Mouse (Mus musculus): ENCODE results near the gene Paxip1.
A peak's percentile ranks its signal among the peaks of the same experiment; 100 is the strongest.

Gene Paxip1

DNA sequence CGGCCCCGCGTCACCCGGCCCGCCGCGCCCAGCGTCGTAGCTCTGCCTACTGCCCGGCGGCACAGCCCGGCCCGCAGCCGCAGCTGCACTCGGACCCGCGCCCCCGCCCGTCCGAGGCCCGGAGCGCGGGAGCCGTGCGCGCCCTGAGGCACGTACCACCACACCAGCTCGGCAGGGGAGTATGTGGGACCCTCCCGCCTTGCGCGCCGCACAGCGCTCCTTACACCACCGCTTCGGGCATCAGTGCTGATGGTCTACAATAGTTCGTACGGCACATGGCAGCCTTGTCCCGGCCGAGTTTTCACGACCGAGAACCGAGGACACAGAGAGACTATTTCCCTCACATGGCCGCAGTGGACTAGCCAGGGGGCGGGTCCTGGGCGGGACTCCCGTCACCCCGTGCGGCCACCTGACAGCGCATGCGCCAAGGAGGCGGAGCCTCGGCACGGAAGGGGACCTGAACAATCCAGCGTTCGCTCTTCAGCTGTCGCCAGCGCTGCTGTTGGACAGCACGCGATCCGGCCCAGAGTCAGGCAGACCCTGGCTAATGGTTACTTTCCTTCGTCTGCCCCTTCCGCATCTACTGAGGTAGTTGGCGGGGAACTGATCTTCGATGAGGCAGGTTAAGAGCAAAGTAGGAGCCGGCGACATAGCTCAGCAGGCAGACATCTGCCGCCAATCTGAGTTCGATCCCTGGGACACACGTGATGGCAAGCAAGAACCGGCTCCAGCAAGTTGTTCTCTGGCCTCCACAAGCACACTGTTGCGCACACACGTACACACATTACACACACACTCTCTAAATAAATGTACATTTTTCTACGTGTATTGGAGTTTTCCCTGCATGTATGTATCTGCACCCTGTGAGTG is at the start of gene Paxip1:
Gene Paxip1 (minus strand): TSS at position 389 of the 870 bp plus-strand sequence.
- peak; percentile 97 for DNase-seq (ENCODE audit: low spot score)

DNA sequence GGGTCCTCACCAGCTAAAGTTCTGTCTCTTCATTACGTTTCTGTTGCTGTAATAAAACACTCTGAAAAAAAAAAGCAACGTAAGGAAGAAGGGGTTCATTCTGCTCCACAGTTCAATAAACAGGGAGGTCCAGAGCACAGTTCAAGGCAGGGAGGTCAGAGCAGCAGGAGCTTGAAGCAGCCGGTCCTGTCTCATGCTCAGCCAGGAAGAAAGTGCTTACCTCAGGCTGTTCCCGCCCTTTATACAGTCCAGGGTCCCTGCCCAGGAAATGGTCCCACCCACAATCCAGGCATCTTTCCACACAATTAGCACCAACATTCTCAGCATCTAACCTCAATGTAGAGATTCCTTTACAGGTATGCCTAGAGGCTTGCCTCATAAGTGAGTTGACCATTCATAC is 46.6 kb upstream of the Paxip1 start:
- DNase-seq (ENCODE audit: low spot score): no peak

DNA sequence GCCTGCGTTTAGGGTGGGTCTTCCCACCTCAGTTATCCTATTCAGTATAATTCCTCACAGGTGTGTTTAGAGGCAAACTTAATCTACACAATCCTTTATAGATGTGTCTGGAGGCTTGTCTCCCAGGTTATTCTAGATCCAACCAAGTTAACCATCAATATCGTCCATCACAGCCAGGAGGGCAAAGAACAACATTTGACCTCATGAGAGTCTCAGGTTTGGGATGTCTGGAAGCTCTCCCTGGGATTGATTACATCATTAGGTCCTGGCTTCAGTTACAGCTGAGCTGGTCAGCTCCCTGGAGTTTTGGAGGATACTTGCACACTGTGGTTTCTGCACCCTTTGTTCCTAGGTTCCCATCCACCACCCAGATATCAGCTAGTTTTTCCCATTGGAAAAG is 43.6 kb upstream of the Paxip1 start:
- DNase-seq (ENCODE audit: low spot score): no peak

DNA sequence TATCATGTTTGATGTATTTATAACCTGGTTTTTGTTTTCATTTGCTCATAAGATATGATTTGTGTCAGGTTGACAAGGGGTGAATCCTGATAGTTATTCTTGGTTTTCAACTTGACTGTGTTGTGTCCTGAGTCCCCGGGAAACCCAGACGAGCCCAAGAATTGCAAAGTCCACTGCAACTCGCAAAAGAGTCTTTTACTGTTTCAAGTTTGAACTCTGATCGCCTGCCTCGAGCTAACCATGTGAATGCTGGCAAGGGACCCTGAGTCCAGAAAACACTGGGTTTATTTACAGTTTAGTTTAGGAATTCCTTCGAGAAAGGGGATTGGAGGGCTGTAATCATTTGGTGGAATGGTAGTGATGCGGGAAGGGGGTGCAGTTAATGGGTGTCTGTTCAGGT is 36.5 kb upstream of the Paxip1 start:
- no peak for DNase-seq (ENCODE audit: low spot score)

DNA sequence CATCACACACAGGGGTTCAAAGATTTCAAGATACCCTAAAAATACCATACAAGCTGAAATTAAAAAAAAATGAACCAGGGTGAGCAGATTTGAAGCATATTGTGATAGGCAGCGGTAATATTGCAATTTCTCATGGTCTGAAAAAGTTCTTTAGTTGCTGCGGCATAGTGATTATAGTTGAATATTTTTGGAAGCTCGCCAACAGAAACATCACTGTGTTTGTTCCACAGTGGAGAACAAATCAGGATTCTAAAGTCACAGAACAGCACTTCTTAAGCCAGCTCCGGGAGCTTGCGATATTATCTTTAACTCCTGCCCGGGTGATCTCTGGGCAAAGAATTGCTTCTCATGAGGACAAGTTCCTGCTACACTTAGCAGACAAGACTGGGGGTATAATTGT is 29.7 kb upstream of the Paxip1 start:
- DNase-seq (ENCODE audit: low spot score): no peak

DNA sequence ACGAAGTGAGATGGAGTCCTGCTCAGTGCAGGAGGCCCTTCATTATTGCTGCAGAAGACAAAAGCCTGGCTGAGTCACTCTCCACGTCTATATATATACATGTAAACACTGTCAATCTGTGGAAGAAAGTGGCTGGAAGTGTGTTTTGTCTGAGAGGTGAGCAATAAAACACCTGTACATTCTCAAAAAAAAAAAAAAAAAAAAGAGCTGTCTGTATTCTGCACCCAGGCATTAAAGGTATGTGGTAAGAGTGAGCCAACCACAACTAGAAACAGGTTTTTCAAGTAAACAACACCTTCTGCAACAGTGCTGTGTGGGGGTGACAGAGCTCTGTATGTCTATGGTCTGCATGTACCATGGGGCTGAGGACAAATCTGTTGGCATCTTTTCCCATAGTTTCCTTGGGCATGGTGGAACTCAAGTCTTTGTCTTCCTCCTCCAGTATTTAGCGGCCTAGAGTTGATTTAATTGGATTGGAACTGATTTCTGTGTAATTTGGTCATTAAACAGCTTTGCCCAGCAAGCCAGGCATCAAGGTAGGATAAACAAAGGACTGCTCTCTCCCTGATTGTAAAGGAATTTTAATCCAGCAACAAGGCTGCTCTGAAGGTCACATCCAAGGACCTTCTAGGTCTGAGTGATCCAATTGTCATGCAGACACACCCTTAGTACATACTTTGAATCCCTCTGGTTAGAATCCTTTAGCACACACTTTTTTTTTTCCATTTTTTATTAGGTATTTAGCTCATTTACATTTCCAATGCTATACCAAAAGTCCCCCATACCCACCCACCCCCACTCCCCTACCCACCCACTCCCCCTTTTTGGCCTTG is 27.6 kb upstream of the Paxip1 start:
- no peak for DNase-seq (ENCODE audit: low spot score)

DNA sequence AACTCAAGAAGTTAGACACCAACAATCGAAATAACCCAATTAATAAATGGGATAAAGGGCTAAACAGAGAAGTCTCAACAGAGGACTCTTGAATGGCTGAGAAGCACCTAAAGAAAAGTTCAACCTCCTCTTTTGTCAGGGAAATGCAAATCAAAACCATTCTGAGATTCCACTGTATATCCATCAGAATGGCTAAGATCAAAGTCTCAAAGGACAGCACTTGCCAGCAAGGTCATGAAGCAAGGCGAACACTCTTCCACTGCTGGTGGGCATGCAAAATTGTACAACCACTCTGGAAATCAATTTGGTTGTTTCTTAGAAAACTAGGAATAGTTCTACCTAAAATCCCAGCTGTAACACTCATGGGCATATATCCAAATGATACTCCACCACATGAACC is 22.8 kb upstream of the Paxip1 start:
- no peak for DNase-seq (ENCODE audit: low spot score)

DNA sequence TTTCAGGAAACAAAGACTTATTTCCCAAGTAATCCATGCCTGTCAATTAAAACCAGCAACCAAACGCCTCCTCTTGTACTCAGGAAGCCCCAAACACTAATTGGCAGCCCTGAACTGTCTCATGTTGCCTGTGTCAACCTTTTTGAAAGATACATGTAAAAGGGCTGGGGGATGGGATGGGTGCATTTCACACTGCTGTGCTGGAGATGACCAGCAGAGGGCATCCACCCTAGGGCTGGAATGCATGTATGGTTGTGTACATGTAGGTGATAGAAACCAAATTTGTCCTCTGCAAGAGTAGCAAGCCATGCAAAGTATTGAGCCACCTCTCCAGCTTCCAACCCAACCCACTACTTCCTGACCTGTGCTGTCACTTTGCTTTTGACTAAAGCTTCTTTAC is 2.4 kb upstream of the Paxip1 start:
- peak; percentile 66 for DNase-seq (ENCODE audit: low spot score)

DNA sequence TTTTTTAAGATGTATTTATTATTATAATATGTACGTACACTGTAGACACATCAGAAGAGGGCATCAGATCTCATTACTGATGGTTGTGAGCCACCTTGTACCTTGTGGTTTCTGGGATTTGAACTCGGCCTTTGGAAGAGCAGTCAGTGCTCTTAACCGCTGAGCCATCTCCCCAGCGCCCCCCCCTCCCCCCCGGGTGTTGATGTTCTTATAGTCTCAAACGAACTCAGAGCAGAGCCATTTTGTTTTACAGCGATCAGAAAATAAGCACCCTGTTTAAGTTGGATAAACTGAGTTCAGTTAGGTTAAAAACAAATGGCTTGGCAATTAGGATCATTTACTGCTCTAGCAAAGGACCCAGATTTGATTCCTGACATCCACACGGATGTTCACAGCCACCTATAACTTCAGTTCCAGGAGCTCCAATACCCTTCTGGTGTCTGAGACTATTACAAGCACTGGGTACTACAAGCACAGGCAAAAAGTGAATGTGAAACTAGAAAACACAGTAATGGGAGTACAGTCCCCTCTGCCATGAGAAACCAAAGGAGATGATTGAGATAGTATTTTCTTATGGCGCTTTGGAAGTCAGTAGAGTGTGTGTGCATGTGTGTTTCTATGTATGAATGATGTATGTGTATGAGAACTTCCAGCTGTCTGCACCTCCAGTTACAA is 1.2 kb upstream of the Paxip1 start:
- no peak for DNase-seq (ENCODE audit: low spot score)

DNA sequence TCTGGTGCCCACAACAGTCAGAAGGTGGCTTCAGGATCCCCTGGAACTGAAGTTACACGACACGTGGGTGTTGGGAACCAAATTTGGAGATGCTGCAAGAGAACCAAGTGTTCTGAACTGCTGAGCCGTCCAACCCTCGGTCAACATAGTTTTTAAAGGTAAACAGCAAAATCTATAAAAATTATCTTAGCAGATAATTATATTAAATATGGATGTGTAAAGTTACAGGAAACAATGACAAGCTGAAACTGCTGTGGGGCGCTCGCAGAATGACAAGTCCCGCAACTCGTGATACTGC is 631 bp upstream of the Paxip1 start:
- no peak for DNase-seq (ENCODE audit: low spot score)

DNA sequence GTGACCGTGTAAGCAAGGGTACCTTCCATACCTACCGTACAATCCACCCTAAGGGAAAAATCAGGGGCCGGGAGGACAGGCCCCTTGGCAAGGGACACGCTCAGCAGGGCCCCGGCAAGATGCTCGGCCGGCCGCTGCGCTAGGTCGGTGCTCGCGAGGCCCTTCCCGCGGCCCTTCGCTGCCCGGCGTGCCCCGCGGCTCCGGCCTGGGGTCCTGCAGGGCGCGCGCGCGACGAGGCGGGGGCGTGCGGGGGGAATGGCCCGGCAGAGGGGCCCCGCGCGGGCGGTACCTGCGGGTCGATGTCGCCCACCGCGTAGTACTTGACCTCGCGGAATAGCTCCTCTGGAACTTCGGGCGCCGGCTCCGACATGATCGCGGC is 592 bp downstream of the Paxip1 start:
- peak; percentile 83 for DNase-seq (ENCODE audit: low spot score)

DNA sequence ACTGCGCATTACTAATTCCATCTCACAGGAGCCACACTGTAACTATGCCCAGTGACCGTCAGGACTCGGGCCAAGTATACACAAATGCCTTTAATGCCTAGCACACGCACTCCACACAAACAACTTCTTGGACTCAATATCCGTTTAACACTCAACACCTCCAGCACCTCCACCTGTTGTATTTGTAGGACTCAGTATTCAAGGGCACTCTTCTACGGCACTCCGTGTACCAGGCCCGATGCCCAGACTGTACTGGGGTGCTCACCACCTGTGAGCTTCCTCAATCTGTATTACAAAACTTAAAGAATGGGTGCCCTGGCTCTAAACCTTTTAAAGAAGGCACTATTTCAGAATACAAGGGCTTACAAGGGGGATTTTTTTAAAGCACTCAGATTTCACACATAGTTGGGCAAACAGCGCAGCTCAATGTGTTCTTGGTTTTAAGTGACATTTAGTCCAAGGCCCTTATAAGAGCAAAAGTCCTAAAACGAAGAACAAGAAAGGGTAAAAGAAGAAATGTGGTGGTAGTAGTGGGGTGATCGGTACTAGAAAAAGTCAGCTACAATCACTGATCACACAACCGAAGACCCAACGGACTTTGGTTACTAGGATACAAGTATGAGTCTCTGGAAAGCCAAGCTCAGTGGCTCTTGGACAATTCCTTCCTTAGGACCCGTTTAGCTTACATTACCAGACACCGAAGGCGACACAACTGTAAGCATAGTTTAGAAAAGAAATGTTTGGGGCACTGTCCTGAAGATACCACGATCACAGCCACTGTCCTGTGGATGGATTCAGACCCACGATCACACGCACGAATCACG is 1.2 kb downstream of the Paxip1 start:
- no peak for DNase-seq (ENCODE audit: low spot score)

DNA sequence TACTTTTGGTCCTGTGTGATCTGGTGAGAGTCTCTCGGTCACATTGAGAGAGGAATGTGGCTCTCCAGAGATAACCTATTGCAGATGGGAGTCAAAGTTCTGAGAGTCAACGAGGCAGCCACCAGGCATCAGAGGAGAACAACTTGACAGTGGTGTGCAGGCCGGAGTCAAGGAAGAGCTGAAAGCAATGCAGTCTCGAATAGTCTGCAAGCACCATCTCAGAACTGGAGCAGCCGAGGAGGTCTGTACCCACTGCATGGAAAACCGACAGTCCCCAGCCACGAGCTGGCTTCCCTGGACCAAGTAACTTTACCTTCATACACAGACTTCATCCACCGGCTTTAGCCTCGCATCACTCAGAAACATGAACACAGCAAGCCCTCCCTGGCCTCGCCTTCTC is 1.9 kb downstream of the Paxip1 start:
- DNase-seq (ENCODE audit: low spot score): no peak

DNA sequence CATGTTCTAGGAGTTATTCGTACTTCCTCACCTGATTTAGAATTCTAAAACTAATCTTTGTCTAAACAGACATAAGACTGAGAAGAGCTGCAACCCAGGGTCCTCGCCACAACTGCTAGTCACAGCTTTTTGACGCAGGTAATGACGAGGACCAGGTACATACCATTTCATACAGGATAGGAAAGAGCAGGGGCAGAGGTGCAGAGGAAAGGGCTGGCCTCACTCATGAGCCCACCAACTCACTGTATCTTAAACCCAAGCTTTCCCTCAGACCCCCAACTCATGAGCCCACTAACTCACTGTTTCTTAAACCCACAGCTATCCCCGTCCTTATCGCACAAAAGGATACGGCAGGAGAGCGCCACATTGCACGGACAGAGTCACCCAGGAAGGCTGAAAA is 8.1 kb downstream of the Paxip1 start:
- no peak for DNase-seq (ENCODE audit: low spot score)

DNA sequence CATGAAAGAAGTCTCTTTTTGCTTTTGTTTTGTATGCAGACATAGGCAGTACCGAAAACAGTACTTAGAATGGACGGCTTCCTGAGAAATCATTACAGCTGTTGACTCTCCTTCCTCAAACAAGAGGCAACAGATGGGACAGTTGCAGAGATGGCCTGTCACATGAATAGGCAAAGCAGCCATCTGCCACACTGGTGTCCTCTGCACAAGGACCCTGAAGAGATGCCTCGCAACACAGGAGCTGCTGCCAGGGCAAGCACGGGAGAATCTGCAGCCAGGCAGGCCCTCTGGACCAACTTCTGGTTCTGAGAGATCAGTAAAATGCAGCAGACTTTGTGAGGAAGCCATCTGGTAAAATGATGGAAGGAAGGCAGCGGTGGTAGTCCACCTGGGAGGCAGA is 23.5 kb downstream of the Paxip1 start:
- DNase-seq (ENCODE audit: low spot score): no peak

DNA sequence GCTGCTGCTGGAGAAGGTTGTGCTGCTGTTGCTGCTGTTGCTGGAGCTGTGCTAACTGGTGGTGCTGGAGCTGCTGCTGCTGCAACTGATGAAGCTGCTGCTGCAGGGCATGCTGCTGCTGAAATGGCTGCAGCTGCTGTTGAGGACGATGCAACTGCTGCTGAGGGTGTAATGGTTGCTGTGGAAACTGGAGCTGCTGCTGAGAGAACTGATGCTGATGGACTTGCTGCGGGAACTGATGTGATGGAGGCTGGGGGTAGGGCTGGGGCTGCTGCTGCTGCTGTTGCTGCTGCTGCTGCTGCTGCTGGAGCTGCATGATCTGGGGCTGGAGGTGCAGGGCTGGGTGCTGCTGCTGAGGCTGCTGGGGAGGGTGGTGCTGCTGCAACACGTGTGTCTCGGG is 25.7 kb downstream of the Paxip1 start:
- DNase-seq (ENCODE audit: low spot score): no peak

DNA sequence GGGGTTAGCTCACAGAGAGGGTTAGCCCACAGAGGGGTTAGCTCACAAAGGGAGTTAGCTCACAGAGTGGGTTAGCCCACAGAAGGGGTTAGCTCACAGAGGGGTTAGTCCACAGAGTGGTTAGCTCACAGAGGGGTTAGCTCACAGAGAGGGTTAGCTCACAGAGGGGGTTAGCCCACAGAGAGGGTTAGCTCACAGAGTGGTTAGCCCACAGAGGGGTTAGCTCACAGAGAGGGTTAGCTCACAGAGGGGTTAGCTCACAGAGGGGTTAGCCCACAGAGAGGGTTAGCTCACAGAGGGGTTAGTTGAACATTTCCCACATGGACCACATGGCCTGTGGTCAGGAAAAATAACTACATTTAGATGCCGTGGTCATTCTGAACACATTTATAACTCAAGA is 46.5 kb downstream of the Paxip1 start:
- no peak for DNase-seq (ENCODE audit: low spot score)

DNA sequence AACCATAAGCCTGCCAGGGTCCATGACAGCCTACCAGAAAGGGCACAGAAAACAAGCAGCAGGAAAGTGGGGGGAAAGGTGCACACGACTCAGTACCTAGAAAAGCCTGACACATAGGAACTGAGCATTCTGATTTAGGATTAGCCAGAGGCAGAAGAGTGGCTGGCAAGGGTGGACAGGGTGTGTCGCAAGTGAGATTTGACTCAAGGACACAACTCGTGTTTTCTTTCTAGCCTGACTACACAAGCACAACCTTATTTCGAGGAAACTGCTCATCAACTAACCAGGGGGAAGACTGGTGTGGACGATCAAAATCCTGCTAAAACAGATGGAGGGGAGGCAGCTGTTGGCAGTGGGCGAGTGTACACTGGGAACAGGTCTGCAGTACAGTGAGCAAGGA is 52.3 kb downstream of the Paxip1 start:
- DNase-seq (ENCODE audit: low spot score): no peak

DNA sequence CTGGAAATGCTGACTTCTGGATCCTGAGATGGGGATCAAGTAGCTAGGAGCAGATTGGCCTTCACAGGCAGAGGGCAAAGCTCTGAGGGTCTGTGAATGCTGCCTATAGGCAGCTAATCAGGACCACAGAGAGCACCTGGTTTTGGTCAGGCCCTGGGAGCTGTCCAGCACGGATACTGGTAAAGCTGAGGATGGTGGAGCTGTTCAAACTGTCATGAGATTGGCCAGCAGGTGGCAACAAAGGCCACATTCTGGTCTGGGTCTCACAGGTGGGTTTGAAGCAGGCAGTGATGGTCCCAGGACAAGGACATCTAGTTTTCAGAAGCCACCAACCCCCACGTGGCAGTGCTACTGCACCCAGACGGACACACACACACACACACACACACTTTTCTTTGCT is 54.3 kb downstream of the Paxip1 start:
- peak; percentile 32 for DNase-seq (ENCODE audit: low spot score)

DNA sequence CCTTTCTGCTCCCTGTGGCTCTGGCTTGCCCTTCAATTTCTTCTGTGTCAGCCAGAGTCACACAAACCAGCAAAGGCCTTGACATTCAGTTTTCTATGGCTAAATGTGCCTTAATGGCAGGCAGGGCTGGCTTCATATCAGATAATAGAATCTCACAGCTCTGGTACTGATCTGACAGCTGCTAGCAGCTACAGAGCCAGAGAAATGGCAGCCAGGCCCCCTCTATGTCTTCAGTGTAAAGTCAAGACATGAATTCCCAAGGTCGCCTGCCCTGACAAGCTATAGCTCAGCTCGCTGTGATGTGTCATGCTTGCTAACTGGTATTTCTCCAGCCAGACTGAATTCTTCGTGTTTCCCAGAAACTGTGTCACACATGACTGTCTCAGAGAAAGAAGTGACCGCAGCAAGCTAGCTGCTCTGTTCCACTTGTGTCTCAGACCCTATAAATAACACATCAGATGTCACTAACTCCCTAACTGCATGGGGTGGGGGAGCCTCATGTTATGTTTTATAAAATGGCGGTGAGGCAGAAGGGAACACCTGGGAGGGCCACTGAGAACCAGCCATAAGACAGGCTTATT is 59.1 kb downstream of the Paxip1 start:
- no peak for DNase-seq (ENCODE audit: low spot score)

DNA sequence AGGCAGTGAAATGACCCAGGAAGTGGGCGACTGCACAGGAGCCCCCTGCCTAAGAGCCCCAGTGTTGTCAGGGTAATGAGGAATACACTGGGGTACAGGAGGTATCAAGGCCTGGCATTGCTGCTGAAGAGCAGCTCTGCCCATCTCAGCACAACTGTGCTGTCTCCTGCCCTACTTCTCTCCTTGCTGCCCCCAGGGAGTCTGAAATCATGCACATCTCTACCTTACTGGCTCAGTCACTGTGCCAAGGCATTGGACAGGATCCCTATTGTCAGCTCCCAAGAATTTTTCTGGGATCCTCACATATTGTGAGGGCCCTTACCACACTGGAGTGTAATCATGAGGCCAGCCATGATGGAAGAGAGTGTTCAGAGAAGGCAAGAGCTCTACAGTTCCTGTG is 60.1 kb downstream of the Paxip1 start:
- DNase-seq (ENCODE audit: low spot score): no peak

DNA sequence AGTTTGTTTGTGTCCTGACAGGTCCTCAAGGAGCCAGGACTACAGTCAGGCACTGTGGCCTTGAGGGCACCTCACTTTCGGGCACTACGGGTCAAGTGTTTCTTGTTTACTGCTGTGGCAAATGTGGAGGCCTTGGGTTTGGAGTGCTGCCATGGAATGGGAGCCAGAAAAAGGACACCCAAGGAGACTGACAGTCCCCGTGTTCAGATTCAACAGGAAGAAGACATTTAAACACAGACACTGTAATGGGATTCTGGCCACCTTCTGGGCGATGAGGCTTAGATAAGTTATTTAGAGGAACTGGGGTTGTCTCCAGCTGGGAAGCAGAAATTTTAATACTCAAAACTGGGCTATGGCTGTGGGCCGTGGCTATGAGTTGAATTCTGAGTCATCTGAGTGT is 60.8 kb downstream of the Paxip1 start:
- no peak for DNase-seq (ENCODE audit: low spot score)
